Mouse (Mus musculus) brain, embryonic 18.5 days (tissue): ENCODE measurements at regions not wholly inside any gene's neighbourhood (a gene's known extent, or its start where the extent isn't known, plus 50 kb on each side); places are given as distances from the start of the nearest gene placed in this dataset.

Source experiments
- DNase-seq: peaks from one replicate; pipeline ENCODE4 v3.0.0-alpha.2; 2012; ENCODE audit warnings: low read depth, low spot score

DNA sequence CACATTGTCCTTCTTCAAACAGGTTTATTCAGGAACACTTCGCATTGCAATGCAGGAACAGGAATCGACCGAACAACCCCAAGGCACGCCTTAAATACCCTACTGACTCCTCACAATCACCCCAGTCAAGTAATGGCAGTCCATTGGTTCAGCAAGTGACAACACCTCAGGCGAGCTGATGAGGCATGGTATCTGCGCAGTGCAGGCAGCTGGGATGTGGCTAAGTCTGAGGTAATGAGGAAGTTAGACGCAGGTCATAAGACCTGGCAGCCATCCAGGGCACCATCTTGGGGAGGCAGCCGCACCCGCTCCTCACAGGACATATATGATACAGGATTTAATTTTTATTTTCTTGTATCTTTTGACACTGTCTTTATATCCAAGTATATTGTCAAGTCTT, 1251.6 kb downstream of the Basp1 start:
- no peak for DNase-seq

DNA sequence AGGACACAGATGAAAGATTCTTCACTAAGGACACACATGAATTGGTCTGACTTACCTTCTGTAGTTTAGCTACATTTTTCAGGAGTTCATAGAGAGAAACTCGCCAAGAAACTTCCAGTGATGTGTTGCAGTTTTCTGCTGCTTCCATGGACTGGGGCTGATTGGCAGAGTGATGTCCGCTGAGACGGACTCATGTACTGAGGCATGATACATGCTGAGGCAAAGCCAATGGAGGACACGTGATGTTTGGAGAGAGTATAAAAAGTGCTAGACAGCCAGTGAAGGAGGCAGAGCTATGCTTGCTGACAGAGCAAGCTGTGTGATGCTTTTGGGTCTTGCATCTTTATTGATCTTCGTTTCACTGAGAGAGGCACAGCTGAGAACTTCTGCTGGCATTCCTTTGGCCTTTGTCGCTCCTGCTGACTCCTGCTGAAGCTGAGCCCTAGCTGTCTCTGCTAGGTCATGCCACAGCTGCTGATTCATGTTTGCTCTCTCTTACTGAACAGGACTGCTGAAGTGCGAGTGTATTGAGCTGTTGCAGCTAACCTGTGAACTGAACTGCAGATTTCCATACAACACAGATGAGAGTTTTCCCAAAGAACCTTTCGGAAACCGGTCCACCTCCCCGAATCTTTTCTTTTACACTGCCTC, 1255.7 kb downstream of the Basp1 start:
- no peak for DNase-seq

GRCm38 (mm10) chr15:24154291-24154690, 1259.3 kb downstream of the Basp1 start:
- DNase-seq: peak; percentile 20

GRCm38 (mm10) chr15:24124241-24124640, 1289.3 kb downstream of the Basp1 start:
- DNase-seq: no peak

DNA sequence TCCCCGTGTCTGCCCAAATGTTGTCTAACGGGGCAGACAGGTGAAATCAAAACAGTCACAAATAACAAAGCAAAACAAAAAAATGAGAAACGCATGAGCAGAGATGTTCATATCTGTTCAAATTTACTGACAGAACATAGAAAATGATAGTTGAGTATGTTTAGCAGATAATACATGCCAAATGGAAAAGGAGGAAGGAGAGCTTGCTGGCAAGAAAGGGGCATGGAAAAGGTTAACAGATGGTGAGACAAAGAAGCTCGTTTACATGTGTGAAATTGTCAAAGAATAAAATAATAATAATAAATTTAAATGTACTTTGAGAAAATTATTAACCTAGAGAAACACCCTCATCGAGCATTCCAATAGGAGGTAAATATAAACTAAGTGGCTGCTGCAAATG, 1327.3 kb downstream of the Basp1 start:
- DNase-seq: no peak

- no peak for DNase-seq
These were observed 1360.4 kb downstream of the Basp1 start for GRCm38 (mm10) chr15:24053197-24053596.

- no peak for DNase-seq
These were observed 1372.7 kb downstream of the Basp1 start for GRCm38 (mm10) chr15:24040847-24041246.

DNA sequence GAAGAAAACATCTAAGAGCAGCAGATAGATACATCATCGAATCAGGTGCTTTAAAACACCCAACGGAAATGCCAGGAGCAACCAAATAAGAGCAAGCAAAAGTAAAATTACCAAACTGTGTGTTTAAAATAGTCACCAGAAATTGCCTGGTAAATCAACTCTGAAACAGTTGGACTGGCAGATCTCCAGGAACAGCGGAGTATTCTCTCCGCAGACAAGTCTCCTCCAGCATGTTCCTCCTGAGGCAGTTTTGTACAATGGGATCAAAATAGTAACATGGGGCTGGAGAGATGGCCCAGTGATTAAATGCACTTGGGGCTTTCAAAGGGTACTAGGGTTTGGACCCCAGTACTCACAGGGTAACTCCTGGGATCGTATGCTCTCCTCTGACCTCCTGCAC, 1374.4 kb downstream of the Basp1 start:
- DNase-seq: no peak

- no peak for DNase-seq
These were observed 1391.4 kb downstream of the Basp1 start for GRCm38 (mm10) chr15:24022137-24022536.

DNA sequence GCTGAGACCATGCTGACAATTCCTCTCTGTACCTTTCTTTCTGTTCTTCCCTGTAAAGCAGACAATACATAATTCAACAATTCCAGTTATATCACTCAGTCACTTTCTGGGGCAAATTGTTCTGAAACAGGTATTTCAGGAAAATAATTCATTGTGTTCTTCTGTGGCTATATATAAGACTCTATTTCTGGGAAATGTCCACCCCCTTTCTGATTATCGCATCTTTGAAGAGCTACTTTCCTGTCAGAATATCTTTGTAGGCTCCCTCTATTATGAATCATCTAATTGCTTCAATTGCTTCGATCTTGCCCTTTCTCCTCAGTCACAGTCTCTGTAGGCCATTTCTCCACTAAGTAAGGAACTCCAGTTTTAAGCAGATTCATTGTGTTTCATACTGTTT, 1408.9 kb downstream of the Basp1 start:
- no peak for DNase-seq

DNA sequence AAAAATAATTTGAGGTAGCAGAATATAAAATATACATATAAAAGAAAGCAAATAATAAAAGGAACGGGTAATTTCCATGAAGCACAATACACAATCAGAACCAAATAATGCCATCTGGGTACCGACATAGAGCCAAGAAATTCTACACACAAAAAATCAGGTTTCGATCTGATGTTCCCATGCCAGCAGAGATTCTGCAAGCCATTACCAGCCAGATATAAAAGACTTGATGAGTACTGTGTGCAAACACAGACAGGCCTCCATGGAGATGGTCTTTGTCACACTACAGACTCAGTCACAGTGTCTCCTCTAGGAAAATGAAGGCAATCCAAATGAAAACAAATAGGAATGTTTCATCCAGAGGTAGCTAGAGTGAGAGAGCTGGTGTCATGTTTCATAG, 1430.7 kb downstream of the Cdh18 start:
- no peak for DNase-seq
